Mouse (Mus musculus) Muller cell, postnatal 12 days (primary cell): ENCODE results near the gene Pstpip1.

Experiments used
- DNase-seq: peaks from one replicate; pipeline ENCODE4 v3.0.0-alpha.2; 2015; ENCODE audit errors: inconsistent ontology term

Pstpip1 gene

GRCm38 (mm10) chr9:56106274-56107072 is 16.7 kb downstream of the Pstpip1 start:
- DNase-seq, result peak; percentile 75

DNA sequence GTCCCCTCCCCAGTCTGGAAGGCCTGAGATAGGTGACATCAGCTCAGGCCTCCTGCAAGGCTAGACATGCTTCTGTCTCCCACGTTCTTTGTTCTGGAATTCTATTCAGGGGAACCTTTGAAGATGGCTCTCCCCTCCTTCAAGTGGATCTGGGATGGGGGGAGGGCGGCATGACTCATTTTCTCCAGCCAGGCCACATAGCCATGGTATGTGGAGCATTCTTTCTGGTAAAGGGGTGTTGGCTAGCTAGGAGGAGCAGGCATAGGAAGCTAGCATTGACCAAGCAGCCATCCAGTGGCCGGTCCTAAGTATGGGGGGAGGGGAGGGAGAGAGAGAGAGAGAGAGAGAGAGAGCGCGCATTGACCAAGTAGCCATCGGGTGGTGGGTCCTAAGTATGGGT is 17.8 kb downstream of the Pstpip1 start:
- DNase-seq, result peak; percentile 95

DNA sequence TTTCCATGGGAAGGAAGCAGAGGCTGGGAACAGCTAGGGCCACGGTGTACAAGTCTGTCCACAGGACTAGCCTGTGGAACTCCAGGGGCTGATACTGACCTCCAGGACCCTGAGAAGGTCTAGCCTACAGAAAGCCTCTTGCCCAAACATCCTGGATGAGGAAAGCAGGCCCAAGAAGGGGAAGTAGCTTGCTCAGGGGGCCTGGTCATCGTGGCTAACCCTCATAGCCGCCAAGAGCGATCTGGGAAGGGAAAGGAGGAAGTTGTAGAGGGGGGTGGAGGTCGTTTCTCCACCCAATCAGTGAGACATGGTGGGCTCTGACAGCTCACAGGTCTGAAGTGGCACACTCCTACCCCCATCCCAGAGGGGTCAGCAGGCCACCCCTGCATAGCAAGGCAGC is 18.4 kb downstream of the Pstpip1 start:
- DNase-seq, result no peak

DNA sequence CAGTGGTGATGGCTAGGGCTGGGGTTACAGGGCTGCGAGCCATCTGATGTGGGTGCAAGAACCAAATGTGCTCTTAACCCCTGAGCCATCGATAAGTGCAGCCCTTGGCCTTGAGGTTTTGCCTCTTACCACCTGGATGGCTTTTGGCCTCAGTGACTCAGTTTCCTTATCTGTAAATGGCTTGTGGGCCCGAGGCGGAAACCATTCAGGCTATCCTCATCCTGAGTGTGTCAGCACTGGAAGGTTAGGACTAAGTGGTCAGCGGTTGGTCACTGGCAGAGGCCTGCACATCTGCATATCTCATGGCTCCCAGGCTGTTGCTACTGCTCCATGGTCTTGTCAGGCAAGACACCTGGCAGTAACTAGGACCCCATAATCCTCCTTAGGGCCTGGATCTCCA is 28.3 kb downstream of the Pstpip1 start:
- DNase-seq, result no peak

- peak; percentile 78 for DNase-seq
Measured at GRCm38 (mm10) chr9:56118582-56118981, 28.8 kb downstream of the Pstpip1 start.

GRCm38 (mm10) chr9:56119651-56120050 is 29.9 kb downstream of the Pstpip1 start:
- no peak for DNase-seq

GRCm38 (mm10) chr9:56121097-56121496 is 31.3 kb downstream of the Pstpip1 start:
- peak; percentile 34 for DNase-seq

DNA sequence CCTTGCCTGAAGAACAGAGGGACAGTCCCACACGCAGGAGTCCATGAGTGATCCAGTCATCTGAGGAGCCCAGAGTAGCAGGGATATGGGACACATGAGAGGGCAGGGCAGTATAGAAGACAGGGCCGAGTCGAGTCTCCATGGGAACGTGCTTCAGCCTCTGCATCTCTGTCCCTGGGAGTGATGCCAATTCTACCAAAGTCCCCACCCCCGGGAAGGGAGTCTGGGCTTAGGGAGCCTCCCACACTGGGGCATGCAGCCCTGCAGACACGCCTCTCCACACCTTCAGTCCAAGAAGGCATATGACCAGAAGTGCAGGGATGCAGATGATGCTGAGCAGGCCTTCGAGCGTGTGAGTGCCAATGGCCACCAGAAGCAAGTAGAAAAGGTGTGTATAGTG is 33.2 kb downstream of the Pstpip1 start:
- peak; percentile 70 for DNase-seq

- DNase-seq, result no peak
Measured at GRCm38 (mm10) chr9:56123613-56124012, 33.9 kb downstream of the Pstpip1 start.

GRCm38 (mm10) chr9:56124561-56124960 is 34.8 kb downstream of the Pstpip1 start:
- DNase-seq, result no peak

DNA sequence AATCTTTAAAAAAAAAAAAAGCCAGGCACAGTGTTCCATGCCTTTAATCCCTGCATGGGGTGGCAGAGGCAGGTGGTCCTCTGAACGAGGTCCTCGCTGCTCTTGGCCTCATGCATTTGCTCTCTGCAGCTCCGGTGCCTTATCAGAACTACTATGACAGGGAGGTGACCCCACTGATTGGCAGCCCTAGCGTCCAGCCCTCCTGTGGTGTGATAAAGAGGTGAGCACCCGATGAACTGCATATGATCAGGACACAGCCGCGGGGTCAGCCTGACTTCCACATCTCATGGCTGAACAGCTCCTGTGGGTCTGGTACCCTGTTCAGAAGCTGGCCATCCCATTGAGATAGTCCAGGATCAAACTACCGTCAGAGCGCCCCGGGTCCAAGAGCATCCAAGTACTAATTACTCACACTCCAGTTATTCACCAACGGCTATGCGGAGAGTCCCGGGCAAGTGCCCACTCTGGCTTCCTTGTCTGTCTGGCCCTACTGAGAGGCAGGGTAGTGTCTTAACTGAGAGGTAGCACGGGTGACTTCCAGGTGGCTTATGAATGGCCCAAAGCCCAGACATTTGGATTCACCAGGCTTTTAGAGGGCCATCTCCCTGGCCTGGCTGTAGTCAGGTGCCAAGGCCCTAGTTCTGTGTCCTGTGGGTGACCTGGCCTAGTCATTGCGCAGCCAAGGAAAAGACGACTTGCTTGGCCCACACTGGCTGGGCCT is 36.9 kb downstream of the Pstpip1 start:
- DNase-seq, result no peak

DNA sequence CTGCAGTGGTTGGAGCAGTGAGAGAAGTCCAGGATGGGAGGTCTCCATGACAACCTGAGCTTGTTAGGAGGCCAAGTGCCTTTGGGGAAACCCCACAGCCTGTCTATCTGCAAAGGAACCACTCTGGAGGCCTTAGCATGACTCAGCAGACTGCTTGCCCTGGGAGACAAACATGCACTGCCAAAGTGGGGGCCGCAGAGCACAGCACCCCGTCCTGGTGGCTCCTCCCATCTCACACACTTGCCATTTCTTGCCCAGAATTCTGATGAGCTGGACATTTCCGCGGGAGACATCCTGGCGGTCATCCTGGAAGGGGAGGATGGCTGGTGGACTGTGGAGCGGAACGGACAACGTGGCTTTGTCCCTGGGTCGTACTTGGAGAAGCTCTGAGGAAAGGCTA is 38.6 kb downstream of the Pstpip1 start:
- DNase-seq, result peak; percentile 89

DNA sequence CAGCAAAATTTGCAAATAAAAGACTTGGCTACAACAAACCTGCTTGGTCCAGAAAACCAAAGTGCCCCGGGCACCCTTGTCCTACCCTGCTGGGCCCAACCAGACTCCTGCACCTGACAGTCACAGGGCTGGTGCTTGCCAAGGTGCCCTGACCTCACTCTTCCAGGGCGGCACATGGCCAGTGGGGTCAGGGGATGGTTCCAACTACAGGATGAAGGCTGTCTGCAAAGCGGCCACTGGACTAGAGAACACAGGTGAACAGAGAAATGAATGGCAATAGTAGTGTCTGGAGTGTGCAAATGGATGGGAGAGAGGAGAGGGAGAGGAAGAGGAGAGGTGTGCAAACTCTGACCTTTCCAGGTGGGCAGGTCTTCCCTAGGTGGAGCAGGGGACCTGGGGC is 40.2 kb downstream of the Pstpip1 start:
- DNase-seq, result no peak

GRCm38 (mm10) chr9:56130536-56130935 is 40.8 kb downstream of the Pstpip1 start:
- DNase-seq, result no peak

GRCm38 (mm10) chr9:56131813-56132525 is 42.2 kb downstream of the Pstpip1 start:
- no peak for DNase-seq

- no peak for DNase-seq
Measured at GRCm38 (mm10) chr9:56133970-56134369, 44.2 kb downstream of the Pstpip1 start.

GRCm38 (mm10) chr9:56134614-56135013 is 44.9 kb downstream of the Pstpip1 start:
- no peak for DNase-seq

DNA sequence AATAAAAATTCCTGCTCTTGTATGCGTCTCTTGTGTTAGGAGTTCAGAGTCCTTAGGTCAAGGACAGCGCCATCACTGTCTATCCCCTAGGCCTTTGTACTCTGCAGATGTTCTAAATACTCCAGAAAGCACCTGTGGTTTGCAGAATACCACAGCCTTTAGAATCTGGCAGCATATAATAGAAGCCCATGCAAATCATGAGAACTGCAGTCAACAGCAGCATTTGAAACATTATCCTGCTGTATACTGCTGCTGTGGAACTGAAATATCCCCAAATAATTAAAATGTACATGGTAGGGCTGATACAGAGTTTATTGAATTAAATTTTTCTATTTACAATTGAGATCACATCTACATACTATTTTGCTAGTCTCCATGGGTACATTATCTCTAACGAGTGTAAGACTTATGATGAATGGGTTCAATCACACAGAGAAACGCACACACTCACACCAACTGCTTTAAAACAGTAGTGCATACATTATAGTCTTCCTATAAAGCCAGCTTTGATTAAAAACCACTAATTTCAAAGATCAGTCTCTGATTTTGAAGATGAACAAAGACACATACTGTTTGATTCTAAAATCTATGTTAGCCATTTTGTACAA is 45.9 kb downstream of the Pstpip1 start:
- no peak for DNase-seq

DNA sequence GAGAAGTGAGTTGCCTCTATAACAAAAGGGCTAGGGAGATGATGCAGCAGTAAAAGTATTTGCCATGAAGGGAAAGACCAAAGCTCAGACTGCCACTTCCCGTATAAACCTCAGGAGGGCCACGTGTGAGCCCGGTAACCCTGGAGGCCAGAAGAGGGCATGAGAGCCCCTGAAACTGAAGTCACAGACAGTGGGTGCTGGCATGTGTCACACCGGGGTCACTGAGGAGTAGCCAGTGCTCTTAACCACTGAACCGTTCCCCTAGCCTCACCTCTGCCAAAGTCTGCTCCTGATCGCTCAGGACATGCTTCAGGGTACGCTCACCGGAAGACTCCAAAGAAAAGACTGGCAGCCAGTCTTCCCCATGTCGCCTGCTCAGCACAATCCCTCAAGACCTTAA is 52.0 kb downstream of the Pstpip1 start:
- DNase-seq, result peak; percentile 42

DNA sequence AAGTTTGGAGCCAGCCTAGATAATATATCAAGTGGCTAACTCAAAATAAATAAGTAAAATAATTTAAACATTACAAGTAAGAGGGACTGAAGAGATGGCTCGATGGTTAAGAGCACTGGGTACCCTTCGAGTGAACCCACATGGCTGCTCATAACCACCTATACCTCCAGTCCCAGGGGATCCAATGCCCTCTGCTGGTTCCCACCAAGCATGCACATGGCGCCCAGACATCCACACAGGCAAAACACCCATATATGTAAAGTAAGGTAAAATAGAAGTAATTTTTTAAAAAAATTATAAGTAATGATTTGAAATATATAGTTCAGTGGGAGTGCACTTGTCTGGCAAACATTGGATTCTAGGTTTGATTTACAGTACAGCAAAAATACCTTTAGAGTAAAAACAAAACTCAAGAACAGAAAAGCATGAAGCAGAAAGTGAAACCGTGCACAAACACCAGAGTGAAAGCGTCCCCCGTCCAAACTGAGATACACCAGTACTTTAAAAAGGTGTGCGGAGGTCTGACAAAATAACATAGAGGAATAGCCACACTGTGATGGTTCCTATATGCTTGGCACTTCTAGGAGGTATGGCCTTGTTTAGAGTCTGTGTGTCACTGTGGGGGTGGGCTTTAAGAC is 54.7 kb downstream of the Pstpip1 start:
- DNase-seq, result no peak

DNA sequence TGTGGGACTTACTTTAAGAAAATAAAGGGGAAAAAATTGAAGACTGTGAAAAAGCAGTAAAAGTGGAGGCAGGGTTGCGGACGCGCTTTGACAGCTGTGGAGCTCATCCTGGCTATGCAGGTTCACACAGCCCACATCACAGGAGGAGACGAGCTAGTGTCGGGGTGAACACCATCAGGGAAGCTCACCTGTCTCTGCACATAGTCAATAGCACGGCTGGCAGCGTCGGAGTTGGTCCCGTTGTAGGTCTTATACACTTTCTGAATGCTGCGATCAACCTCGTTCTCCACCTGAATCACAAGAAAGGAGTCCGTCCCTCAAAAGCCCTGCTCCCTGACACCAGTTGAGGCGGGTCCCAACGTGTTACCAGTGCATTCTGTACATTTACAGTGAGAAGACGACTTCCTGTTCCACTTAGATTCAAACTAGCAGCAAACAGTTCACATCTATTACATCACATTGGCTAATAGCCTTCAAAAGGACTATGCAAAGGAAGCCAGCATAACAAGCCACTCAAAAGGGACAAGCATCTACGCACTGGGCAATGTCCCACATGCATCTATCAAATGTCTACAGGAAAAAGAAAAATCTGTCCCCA is 56.7 kb downstream of the Pstpip1 start:
- DNase-seq, result no peak
